Mouse (Mus musculus) small intestine, adult 10 weeks (tissue): ENCODE results near the gene Cldn34b2. TPM values are rescaled to one million over a fixed set of nuclear protein-coding genes. Genes with fewer than 3 reads are reported as not detected.

Experiments used
- polyA plus RNA-seq: library from polyadenylated mRNA; stranded (reverse); fragments of 350-450 nt; fragmentation: Illumina TruSeq; extraction: RNeasy Lipid Tissue Mini Kit (QIAGEN cat#74804); gene quantifications from one replicate; pipeline ENCODE4 v1.2.3, GENCODE M21; 2014; ENCODE audit warnings: low replicate concordance

Cldn34b2 gene
- polyA plus RNA-seq = not detected

DNA sequence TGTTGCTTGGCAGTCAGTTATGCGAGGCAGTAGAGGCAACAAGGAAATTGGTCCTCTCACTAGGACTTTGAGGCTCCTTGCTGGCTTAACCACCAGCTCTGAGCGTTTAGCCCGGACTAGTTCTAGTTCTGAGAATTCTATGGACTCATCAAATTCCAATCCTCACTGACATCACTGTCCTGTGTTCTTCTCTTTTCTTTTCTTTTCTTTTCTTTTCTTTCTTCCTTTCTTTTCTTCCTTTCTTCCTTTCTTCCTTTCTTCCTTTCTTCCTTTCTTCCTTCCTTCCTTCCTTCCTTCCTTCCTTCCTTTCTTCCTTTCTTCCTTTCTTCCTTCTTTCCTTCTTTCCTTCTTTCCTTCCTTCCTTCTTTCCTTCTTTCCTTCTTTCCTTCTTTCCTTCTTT lies at the start of gene Cldn34b2:
Gene Cldn34b2 (minus strand): TSS at position 101 of the 400 bp plus-strand sequence.

DNA sequence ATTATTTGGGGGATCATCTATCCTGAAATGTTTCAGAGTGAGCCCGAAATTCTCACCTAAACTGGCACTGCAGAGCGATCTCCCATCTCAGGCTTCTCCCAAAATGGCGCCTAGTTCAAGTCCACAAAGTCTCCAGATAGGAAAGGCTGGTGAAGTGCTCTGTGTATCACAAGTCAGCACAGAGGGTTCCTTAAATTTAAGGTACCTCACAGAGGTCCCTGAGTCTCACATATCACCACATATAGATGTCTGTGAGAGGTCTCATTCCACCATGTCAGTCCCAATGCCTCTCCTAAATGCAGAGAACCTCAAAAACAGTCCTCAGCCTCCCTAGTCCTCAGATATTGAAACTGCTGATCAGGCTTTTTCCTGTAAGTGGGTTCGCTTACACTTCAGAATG lies 34.6 kb downstream of the Cldn34b2 start, which contains the start of gene Magea2:
Gene Magea2 (minus strand): TSS at position 101 of the 400 bp plus-strand sequence.

DNA sequence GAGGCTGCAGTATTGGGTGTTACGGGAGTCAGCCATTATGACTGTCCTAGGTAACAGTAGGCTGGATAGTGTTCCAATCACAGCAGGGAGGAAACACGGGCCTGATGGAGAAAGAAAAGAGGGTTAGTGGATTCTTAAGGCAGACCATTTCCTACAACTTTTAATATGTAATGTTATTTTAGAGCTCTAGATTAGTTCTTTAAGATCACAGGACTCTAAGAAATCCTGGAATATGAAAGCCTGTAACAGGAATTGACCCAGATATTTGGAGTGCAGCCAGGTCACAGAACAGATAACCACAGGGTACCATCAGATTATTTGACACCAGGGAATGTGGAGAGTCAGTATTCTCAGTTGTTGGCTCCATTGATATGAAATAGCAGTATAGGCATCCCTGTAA lies 38.5 kb downstream of the Cldn34b2 start, which contains the start of gene Magea1:
Gene Magea1 (minus strand): TSS at position 101 of the 400 bp plus-strand sequence.

Other genes starting within 250 kb of the Cldn34b2 start
- gene Cldn34b1, start 238.1 kb downstream of the Cldn34b2 start, polyA plus RNA-seq = not detected
- gene Magea6, start 192.4 kb downstream of the Cldn34b2 start, polyA plus RNA-seq = not detected
- gene Magea3, start 178.9 kb downstream of the Cldn34b2 start, polyA plus RNA-seq = not detected
- not detected for gene Magea8, start 132.6 kb downstream of the Cldn34b2 start, polyA plus RNA-seq
- gene Magea5, start 65.3 kb downstream of the Cldn34b2 start, polyA plus RNA-seq = not detected
- gene Magea1, start 38.6 kb downstream of the Cldn34b2 start, polyA plus RNA-seq = not detected
- not detected for gene Magea2, start 34.7 kb downstream of the Cldn34b2 start, polyA plus RNA-seq
- gene Sat1, start 88.0 kb upstream of the Cldn34b2 start, polyA plus RNA-seq = 551 TPM
- 137 TPM for gene Acot9, start 134.0 kb upstream of the Cldn34b2 start, polyA plus RNA-seq
- 69.6 TPM for gene Prdx4, start 212.3 kb upstream of the Cldn34b2 start, polyA plus RNA-seq